In genomic region chr4:52438371-52438885, GRCm38 (mm10) we compare ENCODE assay signal across 8 mouse cellular contexts. TPM values are rescaled to one million over a fixed set of nuclear protein-coding genes. Genes with fewer than 3 reads are reported as not detected.
DNase-seq lines count a peak whose midpoint lies in the region; ATAC-seq and TF ChIP-seq lines count a peak whose summit lies in the region.

No protein-coding gene starts in this region.

- WGBS in heart, adult 2 months = 1% methylated on average over 20 of the region's 20 CpGs
- under 1% methylated on average over 20 of the region's 20 CpGs for WGBS in forebrain, embryonic 13.5 days
- WGBS in liver, embryonic 14.5 days (ENCODE audit: insufficient replicate concordance) = 1% methylated on average over 20 of the region's 20 CpGs

- H3K4me1 ChIP-seq in heart, adult 2 months (ENCODE audit: control insufficient read depth, insufficient read depth, low read length) = no peaks in the 10 kb centered on the region
- H3K4me1 ChIP-seq in ES-Bruce4 (ENCODE audit: control insufficient read depth, insufficient read depth, low read length) = no peaks in the 10 kb centered on the region
- peaks cover 9% of the 10 kb centered on the region for H3K4me1 ChIP-seq in forebrain, embryonic 13.5 days
- peaks cover 0 to 5% of the 10 kb centered on the region in 2 experiments; a peak in 3 of 4 replicates for H3K4me1 ChIP-seq in liver, embryonic 14.5 days (replicated peaks; ENCODE audit: control insufficient read depth in 2 of 2, insufficient read depth in 2 of 2, low read length in 1 of 2)

- intact Hi-C loops in heart, adult 2 months (cut with DNase I) = no loop called here

- H3K9ac ChIP-seq in heart, adult 2 months (ENCODE audit: low read depth, low read length) = peak overlapping the region; percentile 21; the same call in 1 of the 2 replicates
- peak overlapping the region; percentile 71 for H3K9ac ChIP-seq in ES-Bruce4 (ENCODE audit: low read depth, poor library complexity, severe bottlenecking)
- H3K9ac ChIP-seq in forebrain, embryonic 13.5 days = peak overlapping the region; percentile 75
- peak overlapping the region; percentile 94 for H3K9ac ChIP-seq in liver, embryonic 14.5 days (replicated peaks)

- peak; percentile 1; the same call in 1 of the 2 replicates for ATAC-seq in forebrain, embryonic 13.5 days
- peak; percentile 64 for ATAC-seq in liver, embryonic 14.5 days (ENCODE audit: insufficient read depth)

- H3K9me3 ChIP-seq in ES-Bruce4 (replicated peaks; ENCODE audit: control insufficient read depth, insufficient read depth, low read length, poor library complexity, severe bottlenecking) = no peaks in the 10 kb centered on the region
- no peaks in the 10 kb centered on the region for H3K9me3 ChIP-seq in forebrain, embryonic 13.5 days (replicated peaks)
- H3K9me3 ChIP-seq in liver, embryonic 14.5 days (ENCODE audit: control insufficient read depth, low read length) = no peaks in the 10 kb centered on the region

- no peak for TF ChIP-seq CTCF in heart, adult 2 months (IDR thresholded peaks at IDR 0.05)
- TF ChIP-seq CTCF in ES-Bruce4 (IDR thresholded peaks at IDR 0.05; ENCODE audit: low read depth, low read length) = no peak
- TF ChIP-seq CTCF in liver, embryonic 14.5 days (IDR thresholded peaks at IDR 0.05; ENCODE audit: low read depth) = no peak

- peak overlapping the region; percentile 70 for H3K4me2 ChIP-seq in forebrain, embryonic 13.5 days
- peak overlapping the region; percentile 93 for H3K4me2 ChIP-seq in liver, embryonic 14.5 days (ENCODE audit: low read depth)

- H3K27me3 ChIP-seq in heart, adult 2 months (ENCODE audit: control insufficient read depth, insufficient read depth, low read length) = no peaks in the 10 kb centered on the region
- no peaks in the 10 kb centered on the region for H3K27me3 ChIP-seq in ES-Bruce4 (ENCODE audit: control insufficient read depth, insufficient read depth, low read length, poor library complexity, severe bottlenecking)
- H3K27me3 ChIP-seq in forebrain, embryonic 13.5 days = no peaks in the 10 kb centered on the region
- H3K27me3 ChIP-seq in liver, embryonic 14.5 days (ENCODE audit: control insufficient read depth, insufficient read depth, low read length) = no peaks in the 10 kb centered on the region

- no peaks in the 10 kb centered on the region for H3K79me2 ChIP-seq in heart, adult 2 months (replicated peaks; ENCODE audit: control insufficient read depth, insufficient read depth, low read length)

- TF ChIP-seq POLR2A in heart, adult 2 months (IDR thresholded peaks at IDR 0.05; ENCODE audit: insufficient read depth, low read depth, low read length) = no peak
- no peak for TF ChIP-seq POLR2A in ES-Bruce4 (IDR thresholded peaks at IDR 0.05; ENCODE audit: insufficient read depth, low read length)

- H3K4me3 ChIP-seq in heart, adult 2 months = peak overlapping the region; percentile 69
- H3K4me3 ChIP-seq in ES-Bruce4 (ENCODE audit: low read depth, low read length) = peak overlapping the region; percentile 83
- peak overlapping the region; percentile 76 for H3K4me3 ChIP-seq in forebrain, embryonic 13.5 days
- peak overlapping the region; percentile 72 to 99 for H3K4me3 ChIP-seq in liver, embryonic 14.5 days (ENCODE audit: insufficient read depth in 1 of 2, low read depth in 2 of 2, low read length in 2 of 2)

- TF ChIP-seq EP300 in heart, adult 2 months (IDR thresholded peaks at IDR 0.05; ENCODE audit: insufficient read depth, low read depth, low read length) = no peak
- no peak for TF ChIP-seq EP300 in ES-Bruce4 (IDR thresholded peaks at IDR 0.05; ENCODE audit: insufficient read depth, low read depth, low read length)
- TF ChIP-seq EP300 in liver, embryonic 14.5 days (IDR thresholded peaks at IDR 0.05; ENCODE audit: low read depth) = no peak

- DNase-seq in heart, adult 2 months = no peak
- DNase-seq in heart, adult 9 months (ENCODE audit: low spot score in 2 of 2) = no peak
- no peak for DNase-seq in liver, embryonic 14.5 days (ENCODE audit: low read depth in 3 of 3, low spot score in 3 of 3)
- DNase-seq in gastrocnemius, adult 18-20 months (ENCODE audit: low spot score) = no peak
- no peak for DNase-seq in gastrocnemius, postnatal 10 days
- no peak for DNase-seq in ovary, postnatal 10 days (ENCODE audit: low spot score)

- peak overlapping the region; percentile 92 for H3K27ac ChIP-seq in heart, adult 2 months
- H3K27ac ChIP-seq in ES-Bruce4 (ENCODE audit: insufficient read depth, low read length) = no peak overlapping the region
- H3K27ac ChIP-seq in forebrain, embryonic 13.5 days = peak overlapping the region; percentile 61
- H3K27ac ChIP-seq in liver, embryonic 14.5 days = peak overlapping the region; percentile 76

- H3K36me3 ChIP-seq in heart, adult 2 months (ENCODE audit: control insufficient read depth, insufficient read depth, low read length) = no peaks in the 10 kb centered on the region
- H3K36me3 ChIP-seq in ES-Bruce4 (ENCODE audit: control insufficient read depth, insufficient read depth, low read length, poor library complexity, severe bottlenecking) = peaks cover 18% of the 10 kb centered on the region
- H3K36me3 ChIP-seq in forebrain, embryonic 13.5 days (ENCODE audit: poor library complexity, severe bottlenecking) = peaks cover 15% of the 10 kb centered on the region
- peaks cover 19% of the 10 kb centered on the region for H3K36me3 ChIP-seq in liver, embryonic 14.5 days (replicated peaks; ENCODE audit: control insufficient read depth, insufficient read depth, low read depth)

RNA-seq across cellular contexts. Expression of gene Smc2, which starts 0.6 kb away (rescaled TPM):
- total RNA-seq in heart, adult 2 months (2021) = 1 to 10 TPM; 2.4 to 2.8 TPM
- polyA plus RNA-seq in heart, adult 2 months (2012; rRNA removed) = 0.29 and 0.97 TPM in 2 replicates
- polyA plus RNA-seq in ES-Bruce4 (2011; ENCODE audit: insufficient read depth, insufficient read length, low read depth, missing spikeins) = 106 and 107 TPM in 2 replicates
- 214 and 225 TPM in 2 replicates for polyA plus RNA-seq in forebrain, embryonic 13.5 days (2015; fragmentation: Nextera tagmentation; extraction: Ambion mirVana)
- polyA plus RNA-seq in liver, embryonic 14.5 days (2012; rRNA removed) = 11.9 and 17.4 TPM in 2 replicates
- polyA plus RNA-seq in liver, embryonic 14.5 days (2014; fragmentation: Nextera tagmentation; extraction: Ambion mirVana) = 169 and 181 TPM in 2 replicates
- 1 to 10 TPM; 1.1 to 1.2 TPM for total RNA-seq in gastrocnemius, adult 18-20 months (2021)
- total RNA-seq in gastrocnemius, postnatal 10 days (2021) = 10 to 100 TPM; 10.6 to 12.2 TPM

RNA-seq across cellular contexts. Expression of gene Vma21-ps, which starts 58.6 kb away (rescaled TPM):
- total RNA-seq in heart, adult 2 months (2021) = not detected
- not detected in 2 replicates for polyA plus RNA-seq in heart, adult 2 months (2012; rRNA removed)
- not detected in 2 replicates for polyA plus RNA-seq in ES-Bruce4 (2011; ENCODE audit: insufficient read depth, insufficient read length, low read depth, missing spikeins)
- polyA plus RNA-seq in forebrain, embryonic 13.5 days (2015; fragmentation: Nextera tagmentation; extraction: Ambion mirVana) = 1.7 and 2.3 TPM in 2 replicates
- 1.9 TPM in 1 of 2 replicates, not detected in the other for polyA plus RNA-seq in liver, embryonic 14.5 days (2012; rRNA removed)
- polyA plus RNA-seq in liver, embryonic 14.5 days (2014; fragmentation: Nextera tagmentation; extraction: Ambion mirVana) = not detected in 2 replicates
- not detected for total RNA-seq in gastrocnemius, adult 18-20 months (2021)
- not detected for total RNA-seq in gastrocnemius, postnatal 10 days (2021)

Comparison
In these comparisons a context has a peak if more than half of its experiments do, and no peak if none do; other contexts are left out.
1. H3K9ac ChIP-seq: peak in every context shown above with its lines; median percentile 94 in liver, embryonic 14.5 days; 75 in forebrain, embryonic 13.5 days; 71 in ES-Bruce4; 21 in heart, adult 2 months.